Mouse (Mus musculus) cerebellum, adult 11-12 months (tissue): Measurements from ENCODE around the gene Gnptg.
A peak's percentile ranks its signal among the peaks of the same experiment; 100 is the strongest.

ENCODE experiments used
- DNase-seq: peaks from one replicate; pipeline ENCODE4 v3.0.0; 2022

Gnptg gene

DNA sequence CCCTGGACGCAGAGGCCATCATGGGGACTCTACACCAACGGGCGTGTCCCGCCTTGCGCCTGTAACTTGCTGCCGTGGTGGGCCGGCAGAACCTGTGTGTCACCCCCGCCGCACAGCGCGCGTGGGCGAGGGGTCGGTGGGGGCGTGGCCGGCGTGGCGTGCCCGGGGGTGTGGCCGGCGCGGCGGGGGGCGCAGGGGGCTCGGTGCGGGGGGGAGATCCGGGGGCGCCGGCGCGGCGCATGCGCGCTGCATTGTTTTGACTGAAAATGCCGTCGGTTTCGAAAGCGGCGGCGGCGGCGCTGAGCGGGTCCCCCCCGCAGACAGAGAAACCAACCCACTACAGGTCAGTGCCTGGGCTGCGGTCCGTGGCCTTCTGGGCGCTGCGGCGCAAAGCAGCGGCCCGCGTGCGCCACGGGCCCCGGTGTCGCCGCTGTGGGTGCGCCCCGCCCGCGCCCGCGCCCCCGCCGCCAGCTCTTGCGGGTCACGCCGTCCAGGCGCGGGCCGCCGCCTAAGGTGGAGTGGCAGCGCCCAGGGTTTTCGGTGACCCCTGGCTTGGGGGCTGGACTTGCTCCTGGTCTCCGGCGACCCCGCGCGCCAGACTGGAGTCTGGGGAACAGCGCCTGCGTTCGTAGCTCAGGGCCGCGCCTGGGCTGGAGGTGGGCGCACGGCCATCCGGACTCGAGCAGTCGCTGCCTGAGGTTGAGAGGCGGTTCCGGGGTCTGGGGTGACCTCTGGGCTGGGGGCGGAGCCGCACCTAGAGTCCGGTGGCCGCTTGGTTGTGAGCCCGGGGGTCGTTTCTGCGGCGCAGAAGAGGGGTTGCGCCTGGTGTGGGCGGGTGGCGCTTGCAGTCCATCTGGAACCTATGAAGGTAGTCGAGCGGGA, 51.5 kb downstream of the Gnptg start, which contains the start of gene Unkl:
Gene Unkl (plus strand): TSS at position 248 of the 882 bp plus-strand sequence.
- DNase-seq: peak; percentile 57

DNA sequence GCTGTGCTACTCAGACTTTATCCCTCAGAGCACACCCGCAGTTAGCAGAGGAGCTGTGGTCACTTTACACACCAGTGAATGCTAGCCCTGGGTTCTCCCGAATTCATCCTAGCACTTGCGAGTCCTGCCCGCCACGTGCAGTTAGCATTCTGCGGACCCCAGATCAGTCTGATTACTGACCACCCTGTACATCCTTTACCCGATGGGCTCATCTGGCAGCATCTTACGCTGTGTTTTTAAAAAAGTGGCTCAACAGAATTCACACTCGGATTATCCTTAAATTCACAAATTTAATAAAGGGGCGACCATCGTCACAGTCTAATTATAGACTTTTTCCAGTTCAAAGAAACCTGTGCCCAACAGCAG, 52.2 kb downstream of the Gnptg start:
- DNase-seq: no peak

DNA sequence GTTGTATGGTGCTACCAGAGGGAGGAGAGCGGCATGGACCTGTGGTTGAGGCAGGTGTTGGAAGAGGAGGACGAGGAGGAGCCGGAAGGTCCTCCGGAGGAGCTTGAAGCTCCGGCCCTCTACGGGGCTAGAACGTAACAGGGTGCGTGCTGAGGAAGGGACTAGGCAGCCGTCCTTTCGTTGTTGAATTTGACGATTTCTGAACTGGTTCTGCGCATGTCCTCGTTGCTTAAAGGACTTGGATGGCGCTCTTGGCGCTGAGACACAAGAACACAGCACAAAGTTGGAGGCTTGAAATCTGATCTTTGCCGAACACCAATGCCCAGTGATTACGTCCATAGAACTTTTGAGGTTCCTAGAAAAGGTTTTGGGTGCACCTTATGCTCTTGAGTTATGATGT, 55.0 kb downstream of the Gnptg start:
- no peak for DNase-seq

DNA sequence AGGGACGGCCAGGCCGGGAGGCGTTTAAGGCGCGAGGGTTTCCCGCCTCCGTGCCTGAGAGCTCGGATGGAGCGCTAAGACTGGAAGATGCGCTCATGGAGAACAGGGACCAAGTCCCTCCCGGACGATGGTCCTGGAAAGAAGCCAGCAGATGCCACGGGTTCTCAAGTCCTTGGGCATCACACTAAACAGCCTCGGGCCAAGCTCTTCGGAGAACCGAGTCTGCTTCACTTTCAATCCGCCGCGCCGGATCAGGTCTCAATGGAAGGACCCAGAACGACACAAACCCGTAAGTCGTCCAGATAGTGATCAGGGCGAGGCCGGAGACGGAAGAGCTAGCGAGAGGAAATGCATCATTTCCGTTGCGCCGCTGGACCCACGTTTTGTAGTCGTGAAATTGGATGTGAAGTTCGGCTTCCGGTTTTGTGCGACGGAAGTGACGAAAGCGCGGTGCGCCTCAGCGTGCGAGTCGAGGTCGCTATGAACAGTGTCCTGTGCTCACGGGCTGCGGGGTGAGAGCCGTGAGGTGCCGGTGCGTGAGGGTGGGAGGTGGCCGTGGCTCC, 55.7 kb downstream of the Gnptg start, which contains the start of gene BC003965:
Gene BC003965 (plus strand): TSS at position 426 of the 563 bp plus-strand sequence.
- DNase-seq: peak; percentile 97
